Mouse (Mus musculus) midbrain, postnatal 0 days (tissue): ENCODE data around the gene Arhgap33. TPM values are rescaled to one million over a fixed set of nuclear protein-coding genes. Genes with fewer than 3 reads are reported as not detected.

Source experiments
- ATAC-seq: fragments of 200-750 bp; cut with Nextera tagmentation; 2 replicates; pipeline ENCODE4 v1.8.0; 2017; ENCODE audit warnings: moderate number of reproducible peaks, mild to moderate bottlenecking, moderate TSS enrichment, moderate library complexity; ENCODE audit not compliant: low FRiP score
- DNase-seq: peaks from one replicate; pipeline ENCODE4 v3.0.0-alpha.2; 2015; ENCODE audit warnings: low spot score
- H3K27ac ChIP-seq: fragments of 300-500 bp; sonication (generic); 2 replicates; pipeline ENCODE4 v1.5.1; 2014; ENCODE audit warnings: low read depth, mild to moderate bottlenecking, low read length, mixed read lengths
- H3K27me3 ChIP-seq: fragments of 300-500 bp; sonication (generic); 2 replicates; pipeline ENCODE4 v1.6.1; 2014; ENCODE audit warnings: low read length, control low read depth, mixed read lengths; ENCODE audit not compliant: insufficient read depth
- H3K36me3 ChIP-seq: fragments of 300-500 bp; sonication (generic); 2 replicates; pipeline ENCODE4 v1.6.1; 2014; ENCODE audit warnings: low read length, control low read depth, mixed read lengths; ENCODE audit not compliant: insufficient read depth
- H3K4me1 ChIP-seq: fragments of 300-500 bp; sonication (generic); 2 replicates; pipeline ENCODE4 v1.6.1; 2014; ENCODE audit warnings: mild to moderate bottlenecking, control low read depth, antibody characterized with exemption, low read length, mixed read lengths; ENCODE audit not compliant: insufficient read depth
- H3K4me2 ChIP-seq: fragments of 300-500 bp; sonication (generic); 2 replicates; pipeline ENCODE4 v1.6.1; 2014; ENCODE audit warnings: low read depth, mild to moderate bottlenecking, low read length, mixed read lengths; ENCODE audit not compliant: poor library complexity, severe bottlenecking
- H3K4me3 ChIP-seq: fragments of 300-500 bp; sonication (generic); 2 replicates; pipeline ENCODE4 v1.5.1; 2014; ENCODE audit warnings: low read depth, mild to moderate bottlenecking, low read length, moderate library complexity
- H3K9ac ChIP-seq: fragments of 300-500 bp; sonication (generic); replicated peaks from 2 replicates; pipeline ENCODE4 v1.6.1; 2014; ENCODE audit warnings: mild to moderate bottlenecking, low read length, moderate library complexity, mixed read lengths; ENCODE audit not compliant: poor library complexity, severe bottlenecking
- H3K9me3 ChIP-seq: fragments of 300-500 bp; sonication (generic); 2 replicates; pipeline ENCODE4 v1.6.1; 2016; ENCODE audit warnings: low read length, control low read depth
- CTCF ChIP-seq: IDR thresholded peaks from 2 replicates; pipeline ENCODE4 v1.5.1; 2016; ENCODE audit warnings: antibody characterized with exemption, mild to moderate bottlenecking
- WGBS: fragments of 180-500 bp; shearing (Covaris S2); extraction: QIAGEN DNeasy Blood & Tissue Kit; methylation state at CpG from one replicate; pipeline ENCODE4 v1.1.7; 2014; 5-methylcytosine and 5-hydroxymethylcytosine counted together
- polyA plus RNA-seq: library from polyadenylated mRNA; unstranded; fragments of >200 nt; fragmentation: Nextera tagmentation; extraction: Ambion mirVana; gene quantifications from 2 replicates; pipeline ENCODE4 v1.2.1, GENCODE M21; 2015
- total RNA-seq: library from RNA; depleted of rRNA; stranded (reverse); fragments of >200 nt; gene quantifications from 2 replicates; pipeline ENCODE4 v1.2.3, GENCODE M21; 2014; rRNA removed

Arhgap33 gene
- total RNA-seq (67.0 and 68.2 TPM in 2 replicates), polyA plus RNA-seq (113 TPM in 2 replicates)

GRCm38 (mm10) chr7:30534633-30535577 is at the start of gene Arhgap33:
TSS of gene Arhgap33 (minus strand) at chr7:30535060.
- WGBS = 1% methylated on average over 38 of the region's 84 CpGs
- Histone ChIP-seq H3K4me1 (peaks cover 14% of the 10 kb centered on the region), H3K27me3 (no peaks in the 10 kb centered on the region), H3K36me3 (peaks cover 25% of the 10 kb centered on the region), H3K4me3 (peak within 1 kb of the TSS; percentile 81), H3K9ac (peak within 1 kb of the TSS; percentile 95), H3K9me3 (no peaks in the 10 kb centered on the region), H3K27ac (peak within 1 kb of the TSS; percentile 89), H3K4me2 (peak within 1 kb of the TSS; percentile 68)
- TF ChIP-seq CTCF = no peak
- DNase-seq (peak; percentile 100), ATAC-seq (peak; percentile 91)

- DNase-seq (no peak), ATAC-seq (no peak)
- Histone ChIP-seq H3K27ac (no peak overlapping the region), H3K9ac (no peak overlapping the region), H3K4me1 (peaks cover 9% of the 10 kb centered on the region; the same call in 1 of the 2 replicates), H3K27me3 (no peaks in the 10 kb centered on the region), H3K9me3 (no peaks in the 10 kb centered on the region), H3K4me3 (no peak overlapping the region), H3K4me2 (no peak overlapping the region), H3K36me3 (peaks cover 64% of the 10 kb centered on the region)
- TF ChIP-seq CTCF = no peak
- 93% methylated on average over 10 of the region's 10 CpGs for WGBS
Observed at GRCm38 (mm10) chr7:30584339-30584738, 49.5 kb upstream of the Arhgap33 start.

GRCm38 (mm10) chr7:30581547-30581946 is 46.7 kb upstream of the Arhgap33 start:
- peaks cover 91% of the 10 kb centered on the region for H3K36me3 ChIP-seq
- no peaks in the 10 kb centered on the region for H3K9me3 ChIP-seq
- ATAC-seq (no peak), DNase-seq (no peak)
- no peak for TF ChIP-seq CTCF
- 95% methylated on average over 16 of the region's 16 CpGs for WGBS
- H3K4me2 ChIP-seq = no peak overlapping the region
- no peaks in the 10 kb centered on the region for H3K27me3 ChIP-seq
- no peak overlapping the region for H3K27ac ChIP-seq
- no peak overlapping the region for H3K4me3 ChIP-seq
- H3K9ac ChIP-seq = no peak overlapping the region
- H3K4me1 ChIP-seq = no peaks in the 10 kb centered on the region

DNA sequence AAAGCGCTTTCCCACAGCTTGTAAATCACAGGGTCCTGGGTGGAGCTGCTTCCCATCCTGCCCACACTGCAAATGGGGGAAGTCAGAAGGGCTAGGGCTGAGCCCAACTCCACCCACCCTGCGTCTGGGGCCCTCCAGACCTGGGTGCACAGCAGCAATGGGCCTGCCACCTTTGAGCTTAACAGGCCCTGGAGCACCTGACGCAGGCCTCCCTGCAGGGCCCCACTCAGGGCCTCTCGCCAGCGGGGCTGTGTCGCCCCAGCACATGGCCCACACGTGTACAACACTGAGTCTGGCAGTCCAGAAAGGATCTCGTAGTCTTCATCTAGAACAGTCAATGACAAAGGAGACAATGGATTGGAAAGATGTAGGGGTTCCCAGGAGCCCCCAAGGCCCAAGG is 45.1 kb upstream of the Arhgap33 start:
- Histone ChIP-seq H3K27me3 (no peaks in the 10 kb centered on the region), H3K9me3 (no peaks in the 10 kb centered on the region), H3K36me3 (peaks cover 97% of the 10 kb centered on the region), H3K9ac (no peak overlapping the region), H3K4me1 (no peaks in the 10 kb centered on the region), H3K4me3 (no peak overlapping the region), H3K27ac (no peak overlapping the region), H3K4me2 (no peak overlapping the region)
- no peak for ATAC-seq
- TF ChIP-seq CTCF = no peak
- no peak for DNase-seq
- 92% methylated on average over 8 of the region's 8 CpGs for WGBS

DNA sequence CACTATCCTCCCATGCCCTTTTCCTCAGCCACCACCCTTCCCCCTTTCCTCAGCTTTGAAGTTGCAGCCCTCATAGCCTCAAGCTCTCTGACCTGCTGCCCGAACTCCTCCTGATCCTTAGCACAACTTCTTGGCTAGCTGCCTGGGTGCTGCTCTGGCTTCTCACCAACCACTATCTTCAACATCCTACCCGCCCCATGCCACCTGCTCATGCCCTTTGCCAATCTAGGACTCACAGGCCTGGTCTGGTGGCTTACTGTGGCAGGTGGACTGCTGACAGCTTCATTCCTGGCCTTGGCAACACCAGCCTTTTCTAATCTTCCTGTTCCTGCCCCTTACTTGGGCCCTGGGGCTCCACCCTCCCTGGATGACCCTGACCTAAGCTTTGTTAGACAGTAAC is 38.1 kb upstream of the Arhgap33 start:
- ATAC-seq = no peak
- DNase-seq = peak; percentile 35
- H3K36me3 ChIP-seq = peaks cover 94% of the 10 kb centered on the region
- WGBS = 89% methylated on average over 2 of the region's 2 CpGs
- H3K4me2 ChIP-seq = no peak overlapping the region
- no peak overlapping the region for H3K9ac ChIP-seq
- no peak overlapping the region for H3K27ac ChIP-seq
- no peaks in the 10 kb centered on the region for H3K9me3 ChIP-seq
- no peak for TF ChIP-seq CTCF
- no peak overlapping the region for H3K4me3 ChIP-seq
- H3K4me1 ChIP-seq = no peaks in the 10 kb centered on the region
- H3K27me3 ChIP-seq = no peaks in the 10 kb centered on the region

GRCm38 (mm10) chr7:30572389-30572788 is 37.5 kb upstream of the Arhgap33 start:
- DNase-seq (no peak), ATAC-seq (no peak)
- Histone ChIP-seq H3K36me3 (peaks cover 92% of the 10 kb centered on the region), H3K27ac (no peak overlapping the region), H3K9ac (no peak overlapping the region), H3K4me1 (no peaks in the 10 kb centered on the region), H3K4me3 (no peak overlapping the region), H3K4me2 (no peak overlapping the region), H3K9me3 (no peaks in the 10 kb centered on the region), H3K27me3 (no peaks in the 10 kb centered on the region)
- no peak for TF ChIP-seq CTCF
- WGBS = 84% methylated on average over 5 of the region's 5 CpGs
